Mouse (Mus musculus): ENCODE measurements around the gene Gm37240. TPM values are rescaled to one million over a fixed set of nuclear protein-coding genes. Genes with fewer than 3 reads are reported as not detected.
A peak's percentile ranks its signal among the peaks of the same experiment; 100 is the strongest.

The Gm37240 gene
- total RNA-seq, 2 experiments from 2014 or later = 35.3 to 39.6 TPM

DNA sequence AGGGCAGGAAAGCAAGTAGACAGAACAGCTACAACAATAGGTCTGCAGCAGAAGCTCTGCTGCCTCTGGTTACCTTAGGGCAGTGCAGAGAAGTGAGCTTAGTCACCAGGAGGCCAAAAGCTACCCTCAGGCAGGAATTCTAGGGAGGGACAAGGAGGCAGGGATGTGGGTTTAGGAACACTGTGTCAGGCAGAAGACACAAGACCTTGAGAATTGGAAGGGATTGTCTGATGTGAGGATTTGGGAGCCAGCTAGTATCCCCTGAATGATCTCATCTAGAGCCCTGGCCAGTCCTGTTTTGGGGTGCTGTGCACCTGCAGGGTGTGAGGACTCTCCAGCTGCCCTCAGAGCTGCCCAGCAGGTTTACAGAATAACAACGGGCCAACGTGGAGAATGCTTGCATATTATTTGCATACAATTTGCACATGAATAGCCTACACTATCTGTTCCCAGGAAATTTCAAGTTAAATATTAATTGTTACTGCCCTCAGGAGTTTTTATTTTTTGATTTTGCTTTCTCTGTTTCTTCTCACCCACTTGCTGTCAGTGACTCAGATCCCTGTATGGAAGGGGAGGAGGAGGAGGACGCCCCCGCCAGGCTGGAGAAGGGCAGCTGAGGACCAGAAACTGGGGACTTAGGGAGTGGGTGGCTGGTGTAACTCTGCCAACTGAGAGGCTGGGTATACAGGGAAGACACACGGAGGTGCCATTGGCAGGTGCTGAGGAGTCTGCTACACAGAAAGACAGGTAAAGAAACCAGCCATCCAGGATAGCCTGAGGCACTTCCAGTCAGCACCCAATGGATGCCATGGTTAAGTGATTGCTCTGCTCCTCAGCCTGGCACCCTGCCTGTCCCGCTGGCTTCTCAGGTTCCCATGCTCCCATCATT is 862.3 kb downstream of the Gm37240 start:
- no peak for DNase-seq

DNA sequence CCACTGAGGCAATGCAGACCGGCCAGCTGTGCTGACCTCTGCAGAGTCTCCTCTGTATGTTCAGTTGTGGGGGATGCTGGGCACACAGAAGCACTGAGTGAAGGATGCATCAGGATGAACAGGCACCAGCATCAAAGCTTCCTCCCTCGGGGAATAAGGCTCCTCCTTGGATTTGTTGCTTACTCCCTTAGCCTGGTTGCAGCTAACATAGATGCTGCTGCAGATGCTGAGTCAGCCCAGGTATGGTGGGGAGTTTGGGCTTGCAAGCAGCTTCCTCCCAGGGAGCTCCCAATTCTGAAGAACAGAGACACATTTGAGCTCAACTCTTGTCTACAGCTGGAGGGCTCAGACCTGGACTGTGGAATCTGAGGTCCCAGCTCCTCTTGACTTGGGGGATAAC is 863.1 kb downstream of the Gm37240 start:
- DNase-seq = no peak

DNA sequence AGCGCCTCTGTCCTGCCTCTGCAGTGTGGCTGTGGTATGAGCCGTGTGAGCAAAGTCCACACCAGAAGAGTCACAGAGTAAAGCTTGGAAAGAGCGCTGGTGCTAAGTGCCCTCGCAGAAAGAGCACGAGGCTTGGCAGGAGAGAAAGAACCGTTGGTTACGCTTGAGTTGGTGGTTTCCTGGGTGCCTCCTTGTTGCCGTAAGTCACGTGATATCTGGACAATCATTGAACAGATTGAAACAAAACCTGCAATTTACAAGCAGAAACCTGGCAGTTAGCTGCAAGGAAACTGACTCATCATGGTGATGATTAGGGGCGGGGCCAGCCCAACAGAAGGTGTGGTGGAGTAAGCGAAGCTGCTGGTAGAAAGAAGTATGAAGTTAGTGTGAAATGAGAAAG is 864.5 kb downstream of the Gm37240 start:
- DNase-seq = no peak

DNA sequence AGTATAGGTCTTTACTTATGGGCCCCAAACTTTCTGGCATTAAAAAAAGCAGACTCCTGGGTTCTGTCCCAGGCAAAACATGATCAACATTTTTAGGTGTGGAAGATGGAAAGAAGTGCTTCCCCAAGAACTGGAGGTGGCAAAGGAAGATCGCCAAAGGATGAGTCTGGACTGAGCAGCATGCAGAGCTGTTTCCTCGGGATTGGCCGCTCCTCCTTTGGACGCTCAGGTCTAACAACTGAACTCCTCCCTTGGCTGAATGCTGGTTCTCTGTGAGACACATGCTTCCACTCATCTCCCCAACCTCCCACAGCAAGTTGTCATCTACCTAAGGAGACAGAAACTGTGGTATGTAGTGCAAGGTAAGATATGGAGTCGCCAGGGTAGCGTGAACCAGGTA is 865.5 kb downstream of the Gm37240 start:
- no peak for DNase-seq

DNA sequence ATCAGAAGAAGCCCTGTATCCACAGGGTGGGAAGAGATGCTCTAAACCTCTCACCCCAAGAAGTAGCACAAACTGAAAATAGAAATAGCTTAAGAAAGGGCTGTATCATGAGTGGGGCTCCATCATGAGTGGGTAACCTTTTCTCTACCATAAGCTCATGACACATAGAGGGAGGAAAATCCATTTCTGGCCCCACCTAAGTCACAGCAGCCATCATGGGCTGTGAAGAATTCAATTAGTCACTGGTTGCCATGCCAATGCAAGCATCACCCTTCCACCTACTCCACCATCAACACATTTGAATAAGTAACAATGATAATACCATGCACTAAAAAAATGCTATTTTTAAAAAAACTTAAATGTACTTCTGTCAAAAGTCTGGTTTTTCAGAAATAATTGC is 867.2 kb downstream of the Gm37240 start:
- no peak for DNase-seq

DNA sequence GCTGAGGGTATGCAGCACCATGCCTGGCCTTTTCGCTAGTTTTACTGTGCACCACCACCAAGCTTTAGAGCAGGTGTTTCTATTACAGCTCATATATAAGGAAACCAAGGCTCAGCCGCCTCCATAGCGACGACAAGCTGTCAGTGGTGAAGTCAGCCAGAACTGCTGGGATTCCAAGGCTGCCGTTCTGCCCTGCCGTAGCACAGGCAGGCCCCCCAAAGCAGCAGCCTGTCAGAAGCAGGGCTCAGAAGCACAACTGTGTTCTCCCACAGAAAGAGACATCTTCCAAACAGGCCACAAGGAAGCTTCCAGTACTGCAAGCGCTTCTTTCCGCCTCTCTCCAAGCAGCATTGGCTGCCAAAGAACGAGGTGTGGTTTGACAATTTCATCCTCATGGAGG is 871.7 kb downstream of the Gm37240 start:
- no peak for DNase-seq

DNA sequence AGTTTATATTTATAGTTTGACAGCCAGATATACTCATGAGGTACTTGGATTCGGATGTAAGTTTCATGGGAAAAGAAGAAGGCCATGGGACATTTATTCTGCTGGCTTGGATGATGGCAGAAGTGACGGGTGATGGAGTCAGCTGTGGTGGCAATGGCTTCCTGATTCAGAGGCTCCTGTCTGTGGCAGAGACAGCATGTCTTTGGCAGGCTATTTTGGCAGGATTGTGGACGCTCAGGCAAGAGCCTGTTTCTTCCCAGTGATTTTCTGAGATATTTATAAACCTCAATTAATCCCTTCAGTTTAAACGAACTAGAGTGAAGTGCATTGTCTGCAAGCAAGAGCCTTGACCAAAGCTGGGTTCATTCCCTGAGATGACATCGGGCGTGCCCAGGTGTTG is 874.4 kb downstream of the Gm37240 start:
- no peak for DNase-seq

DNA sequence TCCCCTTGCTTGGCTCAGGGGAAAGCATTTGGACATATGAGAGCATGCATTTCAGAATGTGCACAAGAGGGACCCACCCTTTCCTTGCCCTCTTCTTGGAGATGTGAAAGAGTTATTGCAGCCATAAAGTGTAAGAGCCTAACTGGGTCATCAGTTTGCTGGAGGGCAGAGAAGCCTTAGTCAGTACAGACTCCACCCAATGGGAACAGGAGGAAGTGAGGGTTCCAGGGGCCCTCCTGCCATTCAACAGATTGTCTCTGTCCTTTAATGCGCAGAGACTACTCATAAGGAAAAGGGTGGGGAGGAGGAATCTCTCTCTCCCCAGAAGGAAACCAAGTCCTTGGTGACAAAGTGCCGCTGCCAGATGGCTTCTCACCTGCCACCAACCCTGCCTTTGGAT is 882.1 kb downstream of the Gm37240 start:
- no peak for DNase-seq

DNA sequence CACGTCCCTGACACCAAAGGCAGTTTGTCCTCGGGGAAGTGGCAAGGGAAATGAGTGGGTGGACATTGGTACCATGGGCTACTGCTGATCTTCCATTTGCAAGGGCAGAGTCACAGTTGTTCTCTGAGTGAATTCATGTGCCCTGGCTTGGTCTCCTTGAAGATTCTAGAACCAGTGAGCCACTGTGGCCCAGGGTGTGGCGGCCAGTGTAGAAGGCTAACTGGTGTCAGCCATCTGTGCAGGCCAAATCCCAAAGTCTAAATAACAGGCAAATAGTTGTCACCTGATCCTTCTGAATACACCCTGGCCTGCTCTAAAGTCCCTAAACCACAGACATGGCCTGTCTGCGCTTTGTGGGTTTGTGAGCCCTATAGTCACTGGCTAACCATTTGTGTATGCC is 898.4 kb downstream of the Gm37240 start:
- no peak for DNase-seq

DNA sequence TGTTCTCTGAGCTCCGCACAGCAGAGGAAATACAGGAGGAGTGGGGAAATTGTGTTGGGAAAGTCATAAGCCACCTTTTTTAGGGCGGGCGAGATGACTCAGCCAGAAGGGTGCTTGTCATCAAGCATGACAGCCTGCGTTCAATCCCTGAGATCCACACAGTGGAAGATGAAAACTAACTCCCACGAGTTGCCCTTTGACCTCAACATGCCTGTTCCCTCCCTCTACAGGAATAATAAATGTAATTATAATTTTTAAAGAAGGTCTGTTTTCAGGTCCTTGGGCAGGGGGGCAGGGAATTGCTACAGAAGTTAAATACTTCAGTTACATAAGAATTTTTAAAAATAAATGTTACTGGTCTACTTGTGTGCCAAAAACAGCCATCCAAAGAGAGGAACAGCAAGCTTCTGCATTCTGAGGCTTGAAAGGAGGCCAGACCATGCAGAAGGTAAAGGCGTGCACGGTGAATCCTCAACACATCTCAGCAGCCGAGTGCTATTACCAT is 902.1 kb downstream of the Gm37240 start:
- no peak for DNase-seq

DNA sequence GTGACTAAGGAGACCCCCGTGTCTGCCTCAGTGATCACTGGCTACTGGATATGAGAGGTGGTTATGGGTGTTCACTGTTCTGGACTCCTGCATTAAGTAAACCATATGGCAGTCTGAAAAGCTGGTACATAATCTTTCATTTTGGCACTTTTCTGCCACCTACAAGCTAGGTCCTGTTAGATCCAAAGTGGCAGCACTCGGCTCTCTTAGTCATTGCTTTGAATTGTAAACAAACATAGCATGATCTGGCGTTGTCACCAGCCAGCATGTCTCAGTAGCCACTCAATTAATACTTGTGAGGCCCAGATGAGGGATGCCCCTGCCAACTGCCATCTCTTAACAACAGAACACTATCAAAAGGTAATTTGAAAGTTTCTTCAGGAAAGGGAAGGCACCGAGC is 904.6 kb downstream of the Gm37240 start:
- DNase-seq = no peak

DNA sequence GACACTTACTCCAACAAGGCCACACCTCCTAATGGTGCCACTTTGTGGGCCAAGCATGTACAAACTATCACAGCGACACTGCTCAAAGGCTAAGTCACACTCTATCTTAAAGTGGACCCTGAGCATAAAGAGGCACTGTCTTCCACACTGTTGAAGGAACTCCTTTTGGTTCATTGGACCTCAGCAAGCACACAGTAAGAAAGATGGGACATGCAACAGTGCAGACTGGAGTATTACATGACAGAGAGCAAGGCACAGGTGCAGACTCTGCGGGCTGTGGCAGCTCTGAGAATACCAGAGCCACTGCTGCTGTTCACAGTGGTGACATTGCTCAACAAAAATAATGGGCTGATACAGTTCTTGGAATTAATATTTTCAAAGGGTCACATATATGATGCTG is 907.2 kb downstream of the Gm37240 start:
- DNase-seq = no peak

DNA sequence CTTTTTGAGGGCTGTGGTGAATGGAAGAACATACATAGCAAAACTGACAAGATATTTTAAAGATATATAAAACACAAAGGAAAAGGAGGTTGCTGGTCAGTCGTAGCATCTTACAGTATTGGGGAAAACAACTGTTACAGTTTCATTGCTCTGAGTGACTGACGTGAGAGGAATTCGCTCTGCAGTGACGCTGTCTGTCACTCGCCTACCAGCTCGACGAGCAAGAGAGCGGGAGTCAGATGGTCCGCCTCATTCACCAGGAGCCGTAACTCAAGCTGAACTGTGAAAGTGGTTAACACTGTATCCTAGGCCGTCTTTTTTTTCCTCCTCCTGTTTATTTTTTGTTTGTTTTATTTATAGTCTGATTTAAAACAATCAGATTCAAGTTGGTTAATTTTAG is 908.6 kb downstream of the Gm37240 start:
- DNase-seq = no peak

DNA sequence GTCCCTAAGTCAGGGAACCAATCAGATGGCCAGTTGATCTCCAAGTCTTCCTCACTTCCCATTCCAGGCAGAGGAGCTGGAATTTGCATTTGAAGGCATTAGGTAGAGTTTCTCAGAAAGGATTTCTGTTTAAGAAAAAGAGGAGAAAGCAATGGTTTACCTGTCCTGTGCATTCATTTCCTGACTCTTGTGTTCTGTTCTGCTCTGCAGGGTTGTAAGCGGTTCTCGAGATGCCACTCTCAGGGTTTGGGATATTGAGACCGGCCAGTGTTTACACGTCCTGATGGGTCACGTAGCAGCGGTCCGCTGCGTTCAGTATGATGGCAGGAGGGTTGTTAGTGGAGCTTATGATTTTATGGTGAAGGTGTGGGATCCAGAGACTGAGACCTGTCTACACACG is 913.1 kb downstream of the Gm37240 start:
- no peak for DNase-seq

DNA sequence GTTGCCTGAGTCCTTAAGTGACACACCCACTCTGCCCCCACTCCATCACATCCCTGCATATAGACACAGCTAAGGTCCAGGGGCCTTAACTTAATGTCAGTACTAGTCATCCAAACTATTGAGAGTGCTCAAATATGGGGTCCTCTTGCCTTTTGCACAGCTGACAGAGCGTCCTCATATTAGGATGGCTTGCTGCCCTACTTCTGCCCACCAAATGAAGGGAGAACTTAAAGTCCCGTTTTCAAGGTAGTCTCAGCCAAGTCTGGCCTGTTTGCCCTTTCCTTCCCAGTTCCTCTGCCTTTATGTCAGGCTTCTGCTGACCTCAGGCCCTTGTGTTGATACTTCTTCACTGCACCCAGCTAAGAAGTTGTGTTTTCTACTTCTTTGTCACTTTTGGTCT is 914.4 kb downstream of the Gm37240 start:
- DNase-seq = no peak

DNA sequence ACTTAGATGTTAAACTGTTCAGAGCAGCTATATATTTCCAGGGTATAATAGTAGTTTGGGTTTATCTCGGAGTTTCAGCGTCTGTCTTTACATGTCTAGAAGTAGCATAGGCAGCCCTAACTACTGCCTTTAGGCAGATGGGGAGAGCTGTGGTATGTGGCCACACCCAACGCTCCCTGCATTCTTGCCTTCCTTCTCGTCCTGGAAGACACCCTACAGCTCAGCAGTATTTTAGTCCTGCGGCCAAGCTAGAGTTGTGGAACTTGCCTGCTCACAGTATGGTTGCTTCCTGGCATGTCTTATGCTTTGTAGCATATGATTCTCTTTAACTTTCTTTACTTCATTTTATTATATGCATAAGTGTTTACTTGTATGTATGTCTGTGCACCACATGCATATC is 915.8 kb downstream of the Gm37240 start:
- DNase-seq = no peak

DNA sequence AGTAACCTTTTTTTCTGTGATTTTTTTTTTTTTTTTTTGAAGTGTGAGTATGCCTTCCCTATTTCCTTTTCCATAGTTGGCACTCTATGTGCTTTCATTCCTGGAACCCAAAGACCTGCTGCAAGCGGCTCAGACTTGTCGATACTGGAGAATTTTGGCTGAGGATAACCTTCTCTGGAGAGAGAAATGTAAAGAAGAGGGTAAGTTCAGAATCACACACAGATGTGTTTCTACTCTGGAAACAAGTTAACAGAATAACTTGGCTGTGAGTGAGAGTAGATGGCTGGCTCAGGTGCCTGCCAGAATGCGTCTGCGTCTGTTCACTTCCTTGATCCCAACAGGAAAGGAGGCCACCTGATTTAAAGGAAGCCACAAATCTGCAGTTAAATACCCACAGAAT is 920.0 kb downstream of the Gm37240 start:
- no peak for DNase-seq

DNA sequence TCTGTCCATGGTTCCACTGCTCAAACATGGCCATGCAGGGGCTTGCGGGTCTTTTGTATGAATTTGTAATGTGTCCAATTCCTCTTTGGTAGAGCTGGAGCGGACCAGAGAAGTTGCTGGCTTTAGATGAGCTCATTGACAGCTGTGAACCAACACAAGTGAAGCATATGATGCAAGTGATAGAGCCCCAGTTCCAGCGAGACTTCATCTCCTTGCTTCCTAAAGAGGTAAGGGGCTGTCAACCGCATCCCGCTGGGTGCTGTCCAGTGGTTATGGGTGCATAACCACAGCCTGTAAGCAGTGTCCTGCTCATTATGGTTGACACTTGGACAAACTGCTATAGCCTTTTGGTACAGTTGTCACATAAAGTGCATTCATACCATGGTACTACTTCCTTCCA is 922.2 kb downstream of the Gm37240 start:
- DNase-seq = no peak

DNA sequence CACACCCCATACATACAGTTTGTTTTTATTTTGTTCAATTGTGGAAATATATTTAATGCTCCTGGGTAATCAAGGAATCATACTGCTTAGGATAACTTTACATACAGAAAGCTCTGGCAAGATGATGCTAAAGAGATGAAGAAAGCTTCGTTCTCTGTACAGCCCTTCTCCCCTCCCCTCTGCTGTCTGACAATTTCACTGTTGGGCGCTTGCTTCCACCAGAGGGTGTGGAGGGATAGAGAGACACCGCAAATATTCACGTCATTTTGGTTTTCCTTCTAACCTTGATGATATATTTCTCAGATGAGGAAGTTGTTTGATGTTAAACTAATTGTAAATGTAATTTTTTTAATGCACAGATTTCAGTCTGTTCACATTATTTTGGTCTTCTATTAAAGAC is 931.5 kb downstream of the Gm37240 start:
- no peak for DNase-seq

DNA sequence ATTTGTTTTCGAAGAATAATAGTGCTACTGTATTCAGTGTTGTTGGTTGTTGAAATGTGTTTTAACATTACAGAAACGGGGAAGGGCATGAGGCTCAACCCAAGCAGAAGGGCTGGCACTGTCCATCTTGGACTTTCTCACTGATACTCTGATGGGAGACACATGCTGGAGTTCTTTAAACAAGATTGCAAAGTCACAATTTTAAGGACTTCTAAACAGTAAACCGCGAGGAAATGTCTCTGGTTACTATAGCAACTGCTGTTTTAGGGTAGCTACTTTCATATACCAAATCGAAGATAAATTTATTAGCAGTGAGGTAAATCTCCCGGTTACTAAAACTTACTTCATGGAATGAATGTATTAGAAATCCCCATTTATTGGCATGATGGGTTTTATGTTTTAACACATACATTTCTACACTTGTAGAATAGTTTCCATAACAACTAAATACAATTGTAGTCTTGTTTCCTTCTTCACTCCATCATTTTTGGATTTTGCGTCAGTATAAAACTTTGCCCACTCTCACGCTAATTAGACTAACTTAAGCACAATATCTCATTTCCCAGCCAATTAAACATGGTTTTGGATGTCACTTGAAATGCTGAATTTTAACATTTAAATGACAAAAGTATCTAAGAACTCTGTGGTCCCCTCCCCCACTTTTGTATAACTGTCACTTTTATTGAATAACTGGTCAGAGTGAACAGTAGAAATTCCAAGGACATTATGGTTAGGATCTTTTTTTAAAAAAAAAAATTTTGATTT is 932.1 kb downstream of the Gm37240 start:
- DNase-seq = no peak

DNA sequence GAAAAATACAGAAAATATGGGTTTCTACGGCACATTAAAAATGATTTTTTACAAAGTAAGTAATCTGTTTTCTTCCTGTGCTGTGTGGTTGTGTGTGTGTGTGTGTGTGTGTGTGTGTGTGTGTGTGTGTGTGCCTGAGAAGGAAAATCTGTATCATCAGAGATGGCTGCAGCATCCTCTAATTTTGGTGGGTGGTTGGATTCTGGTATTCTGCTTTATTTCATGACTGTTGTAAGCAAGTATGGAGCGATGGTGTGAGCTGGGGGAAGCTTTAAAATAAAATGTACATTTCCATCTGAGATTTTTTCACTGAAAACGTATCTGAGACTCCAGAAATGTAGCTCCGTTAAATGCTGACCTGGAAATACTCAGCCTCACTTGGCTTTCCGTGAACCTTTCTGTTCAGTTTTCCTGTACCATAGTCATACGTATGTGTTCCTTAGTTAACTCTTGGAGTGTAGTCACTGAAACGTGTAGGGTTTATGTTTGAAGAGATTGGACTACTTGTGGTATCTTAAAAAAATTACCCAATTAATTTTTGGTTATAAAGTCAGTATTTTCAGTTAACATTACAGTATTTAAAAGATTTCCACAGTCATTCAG is 934.6 kb downstream of the Gm37240 start:
- DNase-seq = no peak

DNA sequence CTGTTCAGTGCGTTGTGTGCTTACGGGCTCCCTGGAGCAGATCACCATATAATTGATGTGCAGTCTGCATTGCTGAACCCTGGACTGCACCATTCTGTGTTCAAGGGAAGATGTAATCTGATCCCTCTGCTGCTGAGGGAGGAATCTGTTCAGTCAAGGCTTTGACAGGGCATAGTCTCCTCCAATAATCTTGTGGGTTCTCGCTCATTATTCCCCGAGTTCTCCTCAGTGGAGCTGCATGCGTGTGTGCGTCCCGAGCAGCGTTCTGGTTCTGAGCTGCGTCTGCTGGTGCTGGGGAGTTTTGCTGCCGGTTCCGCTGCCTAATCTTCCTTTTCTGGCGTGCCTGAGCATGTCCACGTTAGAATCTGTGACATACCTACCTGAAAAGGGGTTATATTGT is 935.2 kb downstream of the Gm37240 start:
- DNase-seq = peak; percentile 25

DNA sequence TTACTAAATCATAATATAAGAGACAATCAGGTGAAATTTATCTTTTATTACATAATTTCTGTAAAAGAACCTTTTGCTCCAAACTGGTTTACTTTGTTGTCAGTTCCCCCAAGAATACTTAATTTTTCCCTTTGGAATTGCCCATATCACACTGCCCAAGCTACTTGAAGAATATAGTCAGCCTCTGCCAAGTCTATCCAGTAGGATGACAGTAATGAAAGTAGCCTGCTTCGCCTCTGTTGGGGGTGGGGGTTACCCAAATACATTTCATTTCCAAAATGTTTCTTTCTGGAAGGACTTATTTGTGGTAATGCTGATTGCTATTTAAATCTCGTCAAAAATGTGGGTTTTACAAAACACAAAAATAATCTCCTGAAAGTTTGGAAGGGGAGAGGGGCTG is 935.6 kb downstream of the Gm37240 start:
- DNase-seq = no peak

Measured in gastrocnemius, postnatal 25 days (tissue).